Mouse (Mus musculus) neural tube, embryonic 14.5 days (tissue): Measurements from ENCODE around the gene Tti1. TPM values are rescaled to one million over a fixed set of nuclear protein-coding genes. Genes with fewer than 3 reads are reported as not detected.

ENCODE experiments used
- ATAC-seq: fragments of 200-750 bp; cut with Nextera tagmentation; 2 replicates; pipeline ENCODE4 v1.8.0; 2017; ENCODE audit warnings: low read depth, mild to moderate bottlenecking, moderate TSS enrichment, moderate library complexity
- H3K27ac ChIP-seq: fragments of 300-500 bp; sonication (generic); 2 replicates; pipeline ENCODE4 v1.5.1; 2014; ENCODE audit warnings: low read depth, mild to moderate bottlenecking, control low read depth, low read length, moderate library complexity, mixed read lengths
- H3K27me3 ChIP-seq: fragments of 300-500 bp; sonication (generic); 2 replicates; pipeline ENCODE4 v1.6.1; 2014; ENCODE audit warnings: low read length; ENCODE audit not compliant: control insufficient read depth, insufficient read depth
- H3K36me3 ChIP-seq: fragments of 300-500 bp; sonication (generic); 2 replicates; pipeline ENCODE4 v1.6.1; 2014; ENCODE audit warnings: low read length, mixed read lengths; ENCODE audit not compliant: control insufficient read depth, insufficient read depth
- H3K4me1 ChIP-seq: fragments of 300-500 bp; sonication (generic); 2 replicates; pipeline ENCODE4 v1.6.1; 2014; ENCODE audit warnings: low read length; ENCODE audit not compliant: control insufficient read depth, insufficient read depth
- H3K4me2 ChIP-seq: fragments of 300-500 bp; sonication (generic); 2 replicates; pipeline ENCODE4 v1.6.1; 2014; ENCODE audit warnings: mild to moderate bottlenecking, low read depth, low read length, control low read depth
- H3K4me3 ChIP-seq: fragments of 300-500 bp; sonication (generic); 2 replicates; pipeline ENCODE4 v1.5.1; 2014; ENCODE audit warnings: low read depth, low read length, control low read depth, mixed read lengths
- H3K9ac ChIP-seq: fragments of 300-500 bp; sonication (generic); replicated peaks from 2 replicates; pipeline ENCODE4 v1.6.1; 2014; ENCODE audit warnings: low read depth, mild to moderate bottlenecking, control low read depth, low read length, mixed read lengths
- H3K9me3 ChIP-seq: fragments of 300-500 bp; sonication (generic); 2 replicates; pipeline ENCODE4 v1.6.1; 2016; ENCODE audit warnings: low read length; ENCODE audit not compliant: control insufficient read depth
- WGBS: fragments of 180-500 bp; shearing (Covaris S2); extraction: QIAGEN DNeasy Blood & Tissue Kit; methylation state at CpG from one replicate; pipeline ENCODE4 v1.1.7; 2014; 5-methylcytosine and 5-hydroxymethylcytosine counted together
- polyA plus RNA-seq: library from polyadenylated mRNA; unstranded; fragments of >200 nt; fragmentation: Nextera tagmentation; extraction: Ambion mirVana; gene quantifications from 2 replicates; pipeline ENCODE4 v1.2.1, GENCODE M21; 2014

The Tti1 gene
- polyA plus RNA-seq, 1 experiment from 2014 or later = 13.8 TPM

GRCm38 (mm10) chr2:158030007-158030406 is 1.8 kb upstream of the Tti1 start:
- Histone ChIP-seq H3K4me3 (peak overlapping the region; percentile 77), H3K4me1 (peaks cover 35% of the 10 kb centered on the region), H3K9ac (no peak overlapping the region), H3K9me3 (no peaks in the 10 kb centered on the region), H3K27ac (no peak overlapping the region), H3K36me3 (no peaks in the 10 kb centered on the region), H3K27me3 (no peaks in the 10 kb centered on the region), H3K4me2 (peak overlapping the region; percentile 80)
- no peak for ATAC-seq
- 86% methylated on average over 7 of the region's 7 CpGs for WGBS

- 0 out of 2 replicates have a peak, but pooled peaks have one; percentile 4 for ATAC-seq
- 2% methylated on average over 16 of the region's 16 CpGs for WGBS
- peak overlapping the region; percentile 77 for H3K4me3 ChIP-seq
- H3K27me3 ChIP-seq = no peaks in the 10 kb centered on the region
- H3K4me2 ChIP-seq = peak overlapping the region; percentile 80
- no peaks in the 10 kb centered on the region for H3K36me3 ChIP-seq
- peak overlapping the region; percentile 81 for H3K9ac ChIP-seq
- H3K4me1 ChIP-seq = peaks cover 35% of the 10 kb centered on the region
- H3K27ac ChIP-seq = peak overlapping the region; percentile 89
- H3K9me3 ChIP-seq = no peaks in the 10 kb centered on the region
Observed at GRCm38 (mm10) chr2:158027855-158028353, 329 bp downstream of the Tti1 start.

GRCm38 (mm10) chr2:158017330-158017729 is 10.9 kb downstream of the Tti1 start:
- Histone ChIP-seq H3K27ac (no peak overlapping the region), H3K4me3 (no peak overlapping the region), H3K27me3 (no peaks in the 10 kb centered on the region), H3K36me3 (no peaks in the 10 kb centered on the region), H3K4me2 (no peak overlapping the region), H3K4me1 (no peaks in the 10 kb centered on the region), H3K9ac (no peak overlapping the region), H3K9me3 (no peaks in the 10 kb centered on the region)
- ATAC-seq = no peak
- 93% methylated on average over 4 of the region's 4 CpGs for WGBS

- ATAC-seq = no peak
- no peaks in the 10 kb centered on the region for H3K27me3 ChIP-seq
- no peaks in the 10 kb centered on the region for H3K9me3 ChIP-seq
- no peaks in the 10 kb centered on the region for H3K4me1 ChIP-seq
- H3K9ac ChIP-seq = no peak overlapping the region
- H3K27ac ChIP-seq = no peak overlapping the region
- no peak overlapping the region for H3K4me2 ChIP-seq
- 91% methylated on average over 3 of the region's 3 CpGs for WGBS
- no peak overlapping the region for H3K4me3 ChIP-seq
- H3K36me3 ChIP-seq = no peaks in the 10 kb centered on the region
Observed at GRCm38 (mm10) chr2:158012608-158013007, 15.6 kb downstream of the Tti1 start.

- H3K4me2 ChIP-seq = no peak overlapping the region
- WGBS = 83% methylated on average over 7 of the region's 7 CpGs
- H3K4me1 ChIP-seq = no peaks in the 10 kb centered on the region
- no peak overlapping the region for H3K27ac ChIP-seq
- no peaks in the 10 kb centered on the region for H3K27me3 ChIP-seq
- no peak overlapping the region for H3K9ac ChIP-seq
- no peak for ATAC-seq
- H3K36me3 ChIP-seq = no peaks in the 10 kb centered on the region
- no peaks in the 10 kb centered on the region for H3K9me3 ChIP-seq
- H3K4me3 ChIP-seq = no peak overlapping the region
Observed at GRCm38 (mm10) chr2:158009373-158009772, 18.9 kb downstream of the Tti1 start.

- ATAC-seq = no peak
- 97% methylated on average over 4 of the region's 4 CpGs for WGBS
- H3K4me3 ChIP-seq = no peak overlapping the region
- no peak overlapping the region for H3K4me2 ChIP-seq
- no peaks in the 10 kb centered on the region for H3K4me1 ChIP-seq
- no peaks in the 10 kb centered on the region for H3K27me3 ChIP-seq
- H3K9ac ChIP-seq = no peak overlapping the region
- no peaks in the 10 kb centered on the region for H3K36me3 ChIP-seq
- H3K9me3 ChIP-seq = no peaks in the 10 kb centered on the region
- no peak overlapping the region for H3K27ac ChIP-seq
Observed at GRCm38 (mm10) chr2:158005641-158006040, 22.6 kb downstream of the Tti1 start.

GRCm38 (mm10) chr2:158004620-158005019 is 23.6 kb downstream of the Tti1 start:
- H3K36me3 ChIP-seq = no peaks in the 10 kb centered on the region
- 90% methylated on average over 6 of the region's 6 CpGs for whole genome bisulfite sequencing
- H3K4me2 ChIP-seq = no peak overlapping the region
- H3K9me3 ChIP-seq = no peaks in the 10 kb centered on the region
- no peak overlapping the region for H3K27ac ChIP-seq
- H3K4me3 ChIP-seq = no peak overlapping the region
- ATAC-seq = no peak
- no peaks in the 10 kb centered on the region for H3K27me3 ChIP-seq
- H3K4me1 ChIP-seq = no peaks in the 10 kb centered on the region
- H3K9ac ChIP-seq = no peak overlapping the region

GRCm38 (mm10) chr2:157998817-157999216 is 29.4 kb downstream of the Tti1 start:
- WGBS = 74% methylated on average over 3 of the region's 3 CpGs
- Histone ChIP-seq H3K9me3 (no peaks in the 10 kb centered on the region), H3K27me3 (no peaks in the 10 kb centered on the region), H3K9ac (no peak overlapping the region), H3K27ac (no peak overlapping the region), H3K4me2 (no peak overlapping the region), H3K4me3 (no peak overlapping the region), H3K4me1 (peaks cover 5% of the 10 kb centered on the region; the same call in 1 of the 2 replicates), H3K36me3 (no peaks in the 10 kb centered on the region)
- no peak for ATAC-seq

GRCm38 (mm10) chr2:157992501-157992900 is 35.7 kb downstream of the Tti1 start:
- 95% methylated on average over 4 of the region's 4 CpGs for WGBS
- ATAC-seq = no peak
- Histone ChIP-seq H3K4me2 (no peak overlapping the region), H3K4me3 (no peak overlapping the region), H3K27me3 (no peaks in the 10 kb centered on the region), H3K4me1 (peaks cover 23% of the 10 kb centered on the region; the same call in 1 of the 2 replicates), H3K9ac (no peak overlapping the region), H3K9me3 (no peaks in the 10 kb centered on the region), H3K27ac (peak overlapping the region; percentile 45; the same call in 1 of the 2 replicates), H3K36me3 (peaks cover 3% of the 10 kb centered on the region; the same call in 1 of the 2 replicates)
